ENCODE assay signal across 8 mouse cellular contexts in the genomic region with DNA sequence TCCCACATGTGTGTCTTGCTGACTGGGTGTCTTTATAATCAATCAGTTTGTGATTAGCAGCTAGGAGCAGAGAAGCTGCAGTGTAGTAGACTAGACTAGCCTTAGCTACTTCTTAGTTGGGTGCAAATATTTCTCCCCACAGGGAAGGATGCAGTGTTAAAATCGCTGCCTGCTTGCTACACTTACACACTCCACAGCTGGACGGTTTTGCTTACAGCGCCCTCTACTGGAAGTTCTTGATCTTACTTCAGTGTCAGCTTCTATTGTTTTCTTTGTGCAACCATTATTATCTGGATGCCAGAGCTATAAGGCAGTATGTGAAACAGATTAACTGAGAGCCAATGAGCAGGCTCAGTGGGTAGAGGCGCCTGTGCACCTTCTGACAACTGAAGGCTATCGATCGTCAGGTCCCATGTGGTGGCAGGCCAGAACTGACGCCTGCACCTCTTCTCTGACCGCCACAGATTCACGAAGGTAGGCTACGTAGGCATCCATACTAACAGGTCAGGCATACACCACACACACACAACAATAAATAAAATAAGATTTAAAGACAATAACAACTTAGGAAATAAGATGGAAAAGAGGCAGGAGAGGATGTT. TPM values are rescaled to one million over a fixed set of nuclear protein-coding genes. Genes with fewer than 3 reads are reported as not detected.
A peak's percentile ranks its signal among the peaks of the same experiment; 100 is the strongest.
DNase-seq lines count a peak whose midpoint lies in the region; ATAC-seq and TF ChIP-seq lines count a peak whose summit lies in the region.
"Had no signal": no experiment of that assay in that cellular context is flagged by ENCODE, and none has a peak within 500 bp of the region (broad histone marks: within the 10 kb centered on the region; RNA-seq: fewer than 3 reads in every experiment).

No protein-coding gene starts in this region.

- no peaks in the 10 kb centered on the region for H3K9me3 ChIP-seq in forebrain, postnatal 0 days (ENCODE audit: low read length)
- H3K9me3 ChIP-seq in liver, embryonic 12.5 days (replicated peaks) = no peaks in the 10 kb centered on the region
- H3K9me3 ChIP-seq: heart, embryonic 13.5 days had no signal

- H3K9ac ChIP-seq in forebrain, postnatal 0 days = no peak overlapping the region
- H3K9ac ChIP-seq in liver, embryonic 12.5 days = no peak overlapping the region
- H3K9ac ChIP-seq: heart, embryonic 13.5 days had no signal

- no peak for TF ChIP-seq POLR2A in thymus, adult 2 months (IDR thresholded peaks at IDR 0.05; ENCODE audit: control insufficient read depth, extremely low read depth, insufficient read depth, low read length, poor library complexity)
- no peak for TF ChIP-seq POLR2A in bone marrow macrophage, adult 2 months (IDR thresholded peaks at IDR 0.05; ENCODE audit: borderline replicate concordance, low read depth, low read length)

- no peaks in the 10 kb centered on the region for H3K36me3 ChIP-seq in thymus, adult 2 months (ENCODE audit: control insufficient read depth, insufficient read depth, low read length)
- no peaks in the 10 kb centered on the region; the same call in 1 of the 2 replicates for H3K36me3 ChIP-seq in forebrain, postnatal 0 days (ENCODE audit: insufficient read depth)
- peaks cover 8% of the 10 kb centered on the region for H3K36me3 ChIP-seq in liver, embryonic 12.5 days

- 74% methylated on average over 10 of the region's 10 CpGs for WGBS in thymus, adult 2 months
- WGBS in forebrain, postnatal 0 days = 60% methylated on average over 10 of the region's 10 CpGs
- WGBS in liver, embryonic 12.5 days (ENCODE audit: insufficient replicate concordance) = 60% methylated on average over 10 of the region's 10 CpGs

- DNase-seq in thymus, adult 2 months = peak; percentile 16
- DNase-seq in thymus, adult 18-20 months = no peak
- DNase-seq in forebrain, postnatal 0 days = peak; percentile 60
- no peak for DNase-seq in cerebellum, adult 9-11 months

- H3K4me3 ChIP-seq in thymus, adult 2 months (ENCODE audit: control insufficient read depth, insufficient read depth, low read length) = no peak overlapping the region
- H3K4me3 ChIP-seq in bone marrow macrophage, adult 2 months (ENCODE audit: insufficient read depth, low read length) = no peak overlapping the region
- no peak overlapping the region for H3K4me3 ChIP-seq in forebrain, postnatal 0 days (ENCODE audit: low read depth, low read length)
- no peak overlapping the region for H3K4me3 ChIP-seq in liver, embryonic 12.5 days
- H3K4me3 ChIP-seq: heart, embryonic 13.5 days had no signal

- H3K27ac ChIP-seq in thymus, adult 2 months (ENCODE audit: control insufficient read depth, insufficient read depth, low read length) = no peak overlapping the region
- no peak overlapping the region for H3K27ac ChIP-seq in bone marrow macrophage, adult 2 months (ENCODE audit: insufficient read depth, low read depth, low read length)
- H3K27ac ChIP-seq in forebrain, postnatal 0 days (ENCODE audit: low read depth, low read length) = no peak overlapping the region
- H3K27ac ChIP-seq in liver, embryonic 12.5 days = no peak overlapping the region
- H3K27ac ChIP-seq: heart, embryonic 13.5 days had no signal

- no peak overlapping the region for H3K4me2 ChIP-seq in forebrain, postnatal 0 days (ENCODE audit: low read depth)
- no peak overlapping the region for H3K4me2 ChIP-seq in liver, embryonic 12.5 days
- H3K4me2 ChIP-seq: heart, embryonic 13.5 days had no signal

- H3K4me1 ChIP-seq in thymus, adult 2 months (replicated peaks; ENCODE audit: control insufficient read depth, insufficient read depth, low read length) = no peaks in the 10 kb centered on the region
- no peaks in the 10 kb centered on the region for H3K4me1 ChIP-seq in bone marrow macrophage, adult 2 months (ENCODE audit: control insufficient read depth, insufficient read depth, low read length)
- no peaks in the 10 kb centered on the region for H3K4me1 ChIP-seq in forebrain, postnatal 0 days (ENCODE audit: insufficient read depth)
- H3K4me1 ChIP-seq in liver, embryonic 12.5 days = no peaks in the 10 kb centered on the region
- H3K4me1 ChIP-seq: heart, embryonic 13.5 days had no signal

- no peak for TF ChIP-seq CTCF in thymus, adult 2 months (IDR thresholded peaks at IDR 0.05; ENCODE audit: borderline replicate concordance, control insufficient read depth, extremely low read depth, insufficient read depth, low read length, poor library complexity)
- peak; percentile 47 for TF ChIP-seq CTCF in bone marrow macrophage, adult 2 months (IDR thresholded peaks at IDR 0.05; ENCODE audit: low read depth, low read length)
- TF ChIP-seq CTCF in forebrain, postnatal 0 days (IDR thresholded peaks at IDR 0.05; ENCODE audit: low read depth) = peak; percentile 60

- no peaks in the 10 kb centered on the region for H3K27me3 ChIP-seq in thymus, adult 2 months (ENCODE audit: control insufficient read depth, insufficient read depth, low read length)
- H3K27me3 ChIP-seq in forebrain, postnatal 0 days (ENCODE audit: insufficient read depth, low read length) = no peaks in the 10 kb centered on the region
- no peaks in the 10 kb centered on the region for H3K27me3 ChIP-seq in liver, embryonic 12.5 days (replicated peaks)
- H3K27me3 ChIP-seq: heart, embryonic 13.5 days had no signal

- ATAC-seq in forebrain, postnatal 0 days = peak; percentile 76
- peak; percentile 35; the same call in 1 of the 2 replicates for ATAC-seq in liver, embryonic 12.5 days
- ATAC-seq in neutrophil, adult 5-6 weeks (ENCODE audit: extremely low read depth, insufficient number of reproducible peaks, low FRiP score, poor library complexity, severe bottlenecking) = peak; percentile 69

RNA-seq across cellular contexts. Expression of gene Ccdc59, which starts 6.1 kb away (rescaled TPM):
- polyA plus RNA-seq in thymus, adult 2 months (2012; rRNA removed) = 8.6 and 10.3 TPM in 2 replicates
- polyA plus RNA-seq in bone marrow macrophage, adult 2 months (2012; ENCODE audit: insufficient read depth, insufficient read length, missing spikeins) = 31.4 and 36.2 TPM in 2 replicates
- total RNA-seq in forebrain, postnatal 0 days (2014; rRNA removed) = 22.7 and 24.5 TPM in 2 replicates
- polyA plus RNA-seq in forebrain, postnatal 0 days (2015; fragmentation: Nextera tagmentation; extraction: Ambion mirVana) = 47.2 and 52.6 TPM in 2 replicates
- 37.5 TPM in 2 replicates for polyA plus RNA-seq in liver, embryonic 12.5 days (2016; fragmentation: Nextera tagmentation; extraction: Ambion mirVana)
- total RNA-seq in neutrophil, adult 5-6 weeks (2017) = 37.2 and 42.2 TPM in 2 replicates

RNA-seq across cellular contexts. Expression of gene Mettl25, which starts 6.5 kb away (rescaled TPM):
- polyA plus RNA-seq in thymus, adult 2 months (2012; rRNA removed) = 5.9 and 8.7 TPM in 2 replicates
- 6.2 and 6.7 TPM in 2 replicates for polyA plus RNA-seq in bone marrow macrophage, adult 2 months (2012; ENCODE audit: insufficient read depth, insufficient read length, missing spikeins)
- total RNA-seq in forebrain, postnatal 0 days (2014; rRNA removed) = 17.5 and 21.5 TPM in 2 replicates
- 13.6 and 15.3 TPM in 2 replicates for polyA plus RNA-seq in forebrain, postnatal 0 days (2015; fragmentation: Nextera tagmentation; extraction: Ambion mirVana)
- polyA plus RNA-seq in liver, embryonic 12.5 days (2016; fragmentation: Nextera tagmentation; extraction: Ambion mirVana) = 7.7 and 8.4 TPM in 2 replicates
- total RNA-seq in neutrophil, adult 5-6 weeks (2017) = 13.7 and 16.6 TPM in 2 replicates

Comparison
In these comparisons a context has a peak if more than half of its experiments do, and no peak if none do; other contexts are left out.
1. DNase-seq: peak in thymus, adult 2 months (single experiment) and forebrain, postnatal 0 days (single experiment); none in thymus, adult 18-20 months (0 of 2) and cerebellum, adult 9-11 months (single experiment).
2. Peak in every context shown above with its lines, with median percentiles within 50 percentile points of each other: ATAC-seq.